Mouse (Mus musculus) kidney, adult 2 months (tissue): ENCODE measurements at regions not wholly inside any gene's neighbourhood (a gene's known extent, or its start where the extent isn't known, plus 50 kb on each side); places are given as distances from the start of the nearest gene placed in this dataset.

ENCODE experiments used
- DNase-seq: peaks from one replicate; pipeline ENCODE4 v3.0.0; 2021
- H3K27ac ChIP-seq: fragments of 200-500 bp; 2 replicates; pipeline ENCODE4 v1.5.1; 2012; ENCODE audit warnings: low read depth, low read length, control low read depth, inconsistent platforms; ENCODE audit not compliant: insufficient read depth
- H3K27me3 ChIP-seq: fragments of 200-500 bp; replicated peaks from 2 replicates; pipeline ENCODE4 v1.6.1; 2012; ENCODE audit warnings: mild to moderate bottlenecking, moderate library complexity, low read length, inconsistent platforms; ENCODE audit not compliant: control insufficient read depth, insufficient read depth
- H3K36me3 ChIP-seq: fragments of 200-500 bp; 2 replicates; pipeline ENCODE4 v1.6.1; 2012; ENCODE audit warnings: mild to moderate bottlenecking, moderate library complexity, low read length, inconsistent platforms; ENCODE audit not compliant: control insufficient read depth, insufficient read depth
- H3K4me1 ChIP-seq: fragments of 200-500 bp; 2 replicates; pipeline ENCODE4 v1.6.1; 2011; ENCODE audit warnings: low read length; ENCODE audit not compliant: control insufficient read depth, insufficient read depth
- H3K4me3 ChIP-seq: fragments of 200-500 bp; 2 replicates; pipeline ENCODE4 v1.5.1; 2011; ENCODE audit warnings: mild to moderate bottlenecking, low read depth, low read length, control low read depth; ENCODE audit not compliant: insufficient read depth
- CTCF ChIP-seq: fragments of 200-500 bp; conservative IDR thresholded peaks from 2 replicates; pipeline ENCODE4 v1.5.1; 2011; ENCODE audit warnings: low read depth, mild to moderate bottlenecking, control low read depth, low read length, moderate library complexity, mixed read lengths; ENCODE audit not compliant: insufficient read depth, insufficient read length
- POLR2A ChIP-seq: fragments of 200-500 bp; IDR thresholded peaks from one replicate; pipeline ENCODE4 v1.6.1; 2011; ENCODE audit warnings: low read depth, low read length, control low read depth
- WGBS: fragments of 180-500 bp; shearing (Covaris S2); methylation state at CpG from one replicate; pipeline ENCODE4 v1.1.7; 2018; 5-methylcytosine and 5-hydroxymethylcytosine counted together

GRCm38 (mm10) chr10:107198460-107198859, 73.0 kb upstream of the Lin7a start:
- H3K27me3 ChIP-seq, result no peaks in the 10 kb centered on the region
- WGBS, result 69% methylated on average over 4 of the region's 4 CpGs
- no peak overlapping the region for H3K27ac ChIP-seq
- TF ChIP-seq POLR2A, result no peak
- no peak for TF ChIP-seq CTCF
- H3K4me1 ChIP-seq, result peaks cover 3% of the 10 kb centered on the region; the same call in 1 of the 2 replicates
- H3K4me3 ChIP-seq, result no peak overlapping the region
- no peak for DNase-seq
- H3K36me3 ChIP-seq, result no peaks in the 10 kb centered on the region

- Histone ChIP-seq H3K27ac (no peak overlapping the region), H3K36me3 (no peaks in the 10 kb centered on the region), H3K27me3 (no peaks in the 10 kb centered on the region), H3K4me1 (peaks cover 3% of the 10 kb centered on the region; the same call in 1 of the 2 replicates), H3K4me3 (no peak overlapping the region)
- 44% methylated on average over 4 of the region's 4 CpGs for WGBS
- DNase-seq, result peak; percentile 72
- TF ChIP-seq POLR2A (no peak), CTCF (no peak)
Measured at GRCm38 (mm10) chr10:107201051-107201450, 70.4 kb upstream of the Lin7a start.

GRCm38 (mm10) chr10:107205085-107205717, 66.3 kb upstream of the Lin7a start:
- H3K4me3 ChIP-seq, result no peak overlapping the region
- no peaks in the 10 kb centered on the region for H3K36me3 ChIP-seq
- TF ChIP-seq CTCF, result no peak
- TF ChIP-seq POLR2A, result no peak
- H3K27me3 ChIP-seq, result no peaks in the 10 kb centered on the region
- WGBS, result 41% methylated on average over 9 of the region's 9 CpGs
- peak; percentile 14 for DNase-seq
- H3K27ac ChIP-seq, result no peak overlapping the region
- H3K4me1 ChIP-seq, result peaks cover 3% of the 10 kb centered on the region; the same call in 1 of the 2 replicates

GRCm38 (mm10) chr10:107209927-107210326, 61.6 kb upstream of the Lin7a start:
- Histone ChIP-seq H3K36me3 (no peaks in the 10 kb centered on the region), H3K4me3 (no peak overlapping the region), H3K27me3 (no peaks in the 10 kb centered on the region), H3K27ac (no peak overlapping the region), H3K4me1 (no peaks in the 10 kb centered on the region)
- 64% methylated on average over 4 of the region's 4 CpGs for WGBS
- DNase-seq, result no peak
- TF ChIP-seq POLR2A (no peak), CTCF (no peak)

GRCm38 (mm10) chr10:107213071-107213470, 58.4 kb upstream of the Lin7a start:
- 95% methylated on average over 4 of the region's 4 CpGs for WGBS
- TF ChIP-seq POLR2A, result no peak
- no peak for TF ChIP-seq CTCF
- no peak overlapping the region for H3K27ac ChIP-seq
- H3K36me3 ChIP-seq, result no peaks in the 10 kb centered on the region
- no peak overlapping the region for H3K4me3 ChIP-seq
- H3K27me3 ChIP-seq, result no peaks in the 10 kb centered on the region
- no peak for DNase-seq
- H3K4me1 ChIP-seq, result no peaks in the 10 kb centered on the region

GRCm38 (mm10) chr10:107213541-107214340, 57.7 kb upstream of the Lin7a start:
- no peak for TF ChIP-seq CTCF
- TF ChIP-seq POLR2A, result no peak
- H3K4me1 ChIP-seq, result no peaks in the 10 kb centered on the region
- DNase-seq, result no peak
- WGBS, result 71% methylated on average over 3 of the region's 3 CpGs
- no peaks in the 10 kb centered on the region for H3K36me3 ChIP-seq
- H3K27me3 ChIP-seq, result no peaks in the 10 kb centered on the region
- H3K27ac ChIP-seq, result no peak overlapping the region
- H3K4me3 ChIP-seq, result no peak overlapping the region

- Histone ChIP-seq H3K36me3 (no peaks in the 10 kb centered on the region), H3K27ac (no peak overlapping the region), H3K4me1 (no peaks in the 10 kb centered on the region), H3K4me3 (no peak overlapping the region), H3K27me3 (no peaks in the 10 kb centered on the region)
- 84% methylated on average over 4 of the region's 4 CpGs for WGBS
- DNase-seq, result no peak
- TF ChIP-seq POLR2A, result no peak
- TF ChIP-seq CTCF, result no peak
Measured at GRCm38 (mm10) chr10:107214741-107215230, 56.7 kb upstream of the Lin7a start.
